1 mouse cellular context compared by ENCODE assay signal in the genomic region with DNA sequence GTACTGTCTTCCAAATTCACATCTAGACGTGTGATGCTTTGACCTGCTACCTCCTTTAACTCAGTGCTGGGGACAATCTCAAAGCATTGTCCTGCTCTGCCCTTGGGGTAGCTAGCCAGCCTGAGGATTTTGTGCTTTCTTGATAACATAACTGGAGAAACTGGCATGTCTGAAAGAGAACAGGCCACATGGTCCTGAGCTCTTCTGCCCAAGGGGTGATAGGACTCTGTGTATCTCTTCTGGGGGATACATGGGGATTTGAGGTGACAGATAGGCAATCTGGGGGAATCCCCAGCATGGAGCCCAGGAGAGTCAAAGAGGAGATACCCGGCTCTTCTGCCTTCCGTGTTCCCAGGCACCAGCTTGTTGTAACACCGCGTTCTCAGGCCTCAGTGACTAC.
A peak's percentile ranks its signal among the peaks of the same experiment; 100 is the strongest.
TF ChIP-seq lines count a peak whose summit lies in the region.

No protein-coding gene starts in this region.

TF ChIP-seq in MEL, 35 proteins besides CTCF, POLR2A, EP300 and RAD21 (continued from another document):
- no peak for TF ChIP-seq USF2 (IDR thresholded peaks at IDR 0.05; ENCODE audit: borderline replicate concordance in 1 of 2, insufficient read depth in 1 of 2, low read depth in 1 of 2, low read length in 2 of 2)
- TF ChIP-seq JUND (IDR thresholded peaks at IDR 0.05; ENCODE audit: low read depth, low read length), result no peak
- no peak for TF ChIP-seq BHLHE40 (IDR thresholded peaks at IDR 0.05; ENCODE audit: borderline replicate concordance, low read depth, low read length)
- no peak for TF ChIP-seq SMC3 (IDR thresholded peaks at IDR 0.05; ENCODE audit: low read depth, low read length)
- no peak for TF ChIP-seq MAFK (IDR thresholded peaks at IDR 0.05; ENCODE audit: borderline replicate concordance, low read depth, low read length)
- TF ChIP-seq TCF12 (IDR thresholded peaks at IDR 0.05; ENCODE audit: low read depth, low read length), result peak; percentile 59; the same call in 1 of the 2 replicates
- TF ChIP-seq TAL1 (IDR thresholded peaks at IDR 0.05; ENCODE audit: low read length), result 0 out of 2 replicates have a peak, but pooled peaks have one; percentile 36
- no peak for TF ChIP-seq SIN3A (IDR thresholded peaks at IDR 0.05; ENCODE audit: low read length)
- TF ChIP-seq CHD1 (IDR thresholded peaks at IDR 0.05; ENCODE audit: low read depth, low read length), result no peak
- TF ChIP-seq UBTF (IDR thresholded peaks at IDR 0.05; ENCODE audit: borderline replicate concordance, insufficient read depth, low read depth, low read length), result no peak
- no peak for TF ChIP-seq KAT2A (conservative IDR thresholded peaks at IDR 0.05; ENCODE audit: low read depth, low read length)
- peak; percentile 35; the same call in 1 of the 2 replicates for TF ChIP-seq GATA1 (IDR thresholded peaks at IDR 0.05; ENCODE audit: low read depth, low read length)
- TF ChIP-seq RCOR1 (IDR thresholded peaks at IDR 0.05; ENCODE audit: low read depth, low read length), result no peak
- no peak for TF ChIP-seq GABPA (IDR thresholded peaks at IDR 0.05; ENCODE audit: low read depth, low read length)
